Mouse (Mus musculus): ENCODE data around the gene Tmem151a. TPM values are rescaled to one million over a fixed set of nuclear protein-coding genes. Genes with fewer than 3 reads are reported as not detected.

Gene Tmem151a
- polyA plus RNA-seq, 1 experiment from 2014 or later: 7.9 TPM

- no peak overlapping the region for H3K9ac ChIP-seq (replicated peaks)
- H3K27ac ChIP-seq (replicated peaks): no peak overlapping the region
- H3K9me3 ChIP-seq: no peaks in the 10 kb centered on the region
- peaks cover 25% of the 10 kb centered on the region for H3K36me3 ChIP-seq
- H3K27me3 ChIP-seq: no peaks in the 10 kb centered on the region
- peaks cover 13% of the 10 kb centered on the region for H3K4me1 ChIP-seq
- H3K4me3 ChIP-seq: no peak overlapping the region
- no peak overlapping the region for H3K4me2 ChIP-seq (replicated peaks)
- 92% methylated on average over 8 of the region's 8 CpGs for WGBS
- no peak for ATAC-seq (replicated peaks)
Observed at GRCm38 (mm10) chr19:5026111-5026510, 59.2 kb downstream of the Tmem151a start.

DNA sequence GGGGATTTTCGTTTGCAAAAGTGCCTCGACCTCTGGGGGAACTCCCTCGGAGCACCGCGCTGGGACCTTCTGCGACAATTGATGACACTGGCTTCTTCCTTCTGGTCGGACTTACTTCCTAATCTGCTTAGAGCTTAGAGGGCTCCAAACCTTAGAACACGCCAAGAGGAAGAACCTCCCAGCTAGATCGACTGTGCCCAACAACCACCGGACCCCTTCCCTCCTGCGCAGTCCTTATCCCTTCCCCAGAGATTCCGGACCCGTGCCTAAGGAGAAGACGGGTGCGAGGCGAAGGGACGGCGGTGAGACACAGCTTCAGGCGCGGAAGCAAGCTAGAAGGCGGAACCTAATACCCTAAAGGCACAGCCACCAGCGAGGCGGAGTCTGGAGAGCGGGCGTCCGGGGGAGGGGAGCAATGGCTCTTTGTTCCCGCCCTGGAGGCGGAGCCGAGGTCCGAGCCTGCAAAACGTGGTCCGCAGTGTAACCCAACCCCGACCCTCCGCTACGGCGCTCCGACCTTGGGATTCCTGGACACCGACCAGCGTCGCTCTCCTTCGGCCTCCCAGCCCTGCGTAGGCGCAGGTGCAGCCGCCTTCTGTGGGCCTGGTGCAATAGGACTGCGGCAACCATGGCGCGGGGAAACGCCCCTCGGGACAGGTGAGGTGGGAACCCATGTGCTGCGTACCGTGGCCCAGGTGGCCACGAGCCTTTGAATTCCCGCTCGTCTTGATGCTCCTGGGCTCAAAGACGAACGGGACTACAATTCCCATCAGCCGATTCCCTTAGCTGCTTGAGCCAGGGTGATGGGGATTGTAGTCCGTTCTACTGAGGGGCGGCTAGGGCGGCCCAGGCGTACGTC is 61.5 kb downstream of the Tmem151a start, which contains the start of gene Slc29a2:
Slc29a2 (plus strand) TSS at position 240 of the 859 bp plus-strand sequence.
- peak within 1 kb of the TSS; percentile 89 for H3K27ac ChIP-seq (replicated peaks)
- peak within 1 kb of the TSS; percentile 81 for H3K4me3 ChIP-seq
- H3K27me3 ChIP-seq: no peaks in the 10 kb centered on the region
- peak within 1 kb of the TSS; percentile 87 for H3K9ac ChIP-seq (replicated peaks)
- peak within 1 kb of the TSS; percentile 79 for H3K4me2 ChIP-seq (replicated peaks)
- peaks cover 13% of the 10 kb centered on the region for H3K4me1 ChIP-seq
- H3K9me3 ChIP-seq: no peaks in the 10 kb centered on the region
- peaks cover 8% of the 10 kb centered on the region for H3K36me3 ChIP-seq
- ATAC-seq (replicated peaks): peak; percentile 94
- under 1% methylated on average over 62 of the region's 62 CpGs for WGBS

DNA sequence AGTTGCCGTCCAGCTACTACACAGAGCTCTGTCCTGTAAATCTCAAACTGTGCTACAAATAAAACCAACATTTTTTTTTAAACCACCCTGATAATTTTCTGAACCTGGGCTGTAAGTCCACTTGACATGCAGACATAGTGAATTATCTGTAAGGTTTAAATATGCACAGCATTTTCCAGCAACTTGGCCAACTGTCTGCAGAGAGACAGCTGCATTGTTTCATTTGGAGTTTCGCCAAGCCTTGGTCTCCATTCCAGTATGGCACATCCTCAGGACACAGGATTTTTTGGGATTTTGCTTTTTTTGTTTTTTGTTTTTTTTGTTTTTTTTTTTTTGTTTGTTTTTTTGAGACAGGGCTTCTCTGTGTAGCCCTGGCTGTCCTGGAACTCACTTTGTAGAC is 63.9 kb downstream of the Tmem151a start:
- WGBS: 89% methylated on average over 2 of the region's 2 CpGs
- ATAC-seq (replicated peaks): no peak
- Histone ChIP-seq H3K27me3 (no peaks in the 10 kb centered on the region), H3K4me3 (no peak overlapping the region), H3K4me2 (replicated peaks) (no peak overlapping the region), H3K9ac (replicated peaks) (no peak overlapping the region), H3K36me3 (no peaks in the 10 kb centered on the region), H3K4me1 (peaks cover 16% of the 10 kb centered on the region), H3K9me3 (no peaks in the 10 kb centered on the region), H3K27ac (replicated peaks) (no peak overlapping the region)

Other genes with a start within 250 kb of the Tmem151a start
- 36.9 and 39.6 TPM in 2 replicates for gene Ccs, start 246.2 kb downstream of the Tmem151a start, polyA plus RNA-seq (2015; fragmentation: Nextera tagmentation; extraction: Ambion mirVana)
- gene Ccdc87, start 246.2 kb downstream of the Tmem151a start, polyA plus RNA-seq (2015; fragmentation: Nextera tagmentation; extraction: Ambion mirVana): 0.41 and 0.74 TPM in 2 replicates
- gene Ctsf, start 230.4 kb downstream of the Tmem151a start, polyA plus RNA-seq (2015; fragmentation: Nextera tagmentation; extraction: Ambion mirVana): 56.8 and 61.7 TPM in 2 replicates
- gene Actn3, start 207.6 kb downstream of the Tmem151a start, polyA plus RNA-seq (2015; fragmentation: Nextera tagmentation; extraction: Ambion mirVana): 0.73 and 0.84 TPM in 2 replicates
- 21.3 and 22.7 TPM in 2 replicates for gene Zdhhc24, start 206.9 kb downstream of the Tmem151a start, polyA plus RNA-seq (2015; fragmentation: Nextera tagmentation; extraction: Ambion mirVana)
- 9.7 and 10.6 TPM in 2 replicates for gene Bbs1, start 178.9 kb downstream of the Tmem151a start, polyA plus RNA-seq (2015; fragmentation: Nextera tagmentation; extraction: Ambion mirVana)
- gene Dpp3, start 157.2 kb downstream of the Tmem151a start, polyA plus RNA-seq (2015; fragmentation: Nextera tagmentation; extraction: Ambion mirVana): 101 and 103 TPM in 2 replicates
- gene Peli3, start 142.4 kb downstream of the Tmem151a start, polyA plus RNA-seq (2015; fragmentation: Nextera tagmentation; extraction: Ambion mirVana): 11.1 and 11.6 TPM in 2 replicates
- 118 and 119 TPM in 2 replicates for gene Mrpl11, start 123.4 kb downstream of the Tmem151a start, polyA plus RNA-seq (2015; fragmentation: Nextera tagmentation; extraction: Ambion mirVana)
- gene Npas4, start 95.2 kb downstream of the Tmem151a start, polyA plus RNA-seq (2015; fragmentation: Nextera tagmentation; extraction: Ambion mirVana): 0.14 and 0.23 TPM in 2 replicates
- gene Slc29a2, start 61.7 kb downstream of the Tmem151a start, polyA plus RNA-seq (2015; fragmentation: Nextera tagmentation; extraction: Ambion mirVana): 10.1 and 10.4 TPM in 2 replicates
- 51.3 and 54.4 TPM in 2 replicates for gene B4gat1, start 46.7 kb downstream of the Tmem151a start, polyA plus RNA-seq (2015; fragmentation: Nextera tagmentation; extraction: Ambion mirVana)
- 3.3 and 4.0 TPM in 2 replicates for gene AC124502.3, start 46.6 kb downstream of the Tmem151a start, polyA plus RNA-seq (2015; fragmentation: Nextera tagmentation; extraction: Ambion mirVana)
- 52.8 and 55.5 TPM in 2 replicates for gene Brms1, start 44.2 kb downstream of the Tmem151a start, polyA plus RNA-seq (2015; fragmentation: Nextera tagmentation; extraction: Ambion mirVana)
- gene Rin1, start 35.0 kb downstream of the Tmem151a start, polyA plus RNA-seq (2015; fragmentation: Nextera tagmentation; extraction: Ambion mirVana): 0.97 and 2.0 TPM in 2 replicates
- 10.3 and 11.1 TPM in 2 replicates for gene Cd248, start 17.5 kb downstream of the Tmem151a start, polyA plus RNA-seq (2015; fragmentation: Nextera tagmentation; extraction: Ambion mirVana)
- 53.0 and 54.3 TPM in 2 replicates for gene Yif1a, start 3.0 kb upstream of the Tmem151a start, polyA plus RNA-seq (2015; fragmentation: Nextera tagmentation; extraction: Ambion mirVana)
- 324 and 348 TPM in 2 replicates for gene Cnih2, start 13.0 kb upstream of the Tmem151a start, polyA plus RNA-seq (2015; fragmentation: Nextera tagmentation; extraction: Ambion mirVana)
- 243 and 248 TPM in 2 replicates for gene Rab1b, start 21.5 kb upstream of the Tmem151a start, polyA plus RNA-seq (2015; fragmentation: Nextera tagmentation; extraction: Ambion mirVana)
- gene Klc2, start 33.0 kb upstream of the Tmem151a start, polyA plus RNA-seq (2015; fragmentation: Nextera tagmentation; extraction: Ambion mirVana): 47.0 and 50.9 TPM in 2 replicates
- 32.5 and 33.3 TPM in 2 replicates for gene Pacs1, start 187.6 kb upstream of the Tmem151a start, polyA plus RNA-seq (2015; fragmentation: Nextera tagmentation; extraction: Ambion mirVana)
- gene Sf3b2, start 209.9 kb upstream of the Tmem151a start, polyA plus RNA-seq (2015; fragmentation: Nextera tagmentation; extraction: Ambion mirVana): 381 and 383 TPM in 2 replicates
- 31.4 and 31.6 TPM in 2 replicates for gene Gal3st3, start 212.8 kb upstream of the Tmem151a start, polyA plus RNA-seq (2015; fragmentation: Nextera tagmentation; extraction: Ambion mirVana)

Data from forebrain, embryonic 15.5 days (tissue).